Mouse (Mus musculus) neural tube, embryonic 15.5 days (tissue): ENCODE results near the gene Ermap. TPM values are rescaled to one million over a fixed set of nuclear protein-coding genes. Genes with fewer than 3 reads are reported as not detected.

ENCODE experiments used
- ATAC-seq: fragments of 200-750 bp; cut with Nextera tagmentation; 2 replicates; pipeline ENCODE4 v1.8.0; 2017; ENCODE audit warnings: mild to moderate bottlenecking, moderate TSS enrichment, moderate library complexity; ENCODE audit not compliant: low FRiP score
- H3K27ac ChIP-seq: fragments of 300-500 bp; sonication (generic); replicated peaks from 2 replicates; pipeline ENCODE4 v1.5.1; 2015; ENCODE audit warnings: mild to moderate bottlenecking, inconsistent platforms
- H3K27me3 ChIP-seq: fragments of 300-500 bp; sonication (generic); replicated peaks from 2 replicates; pipeline ENCODE4 v1.6.1; 2015; ENCODE audit warnings: inconsistent platforms
- H3K36me3 ChIP-seq: fragments of 300-500 bp; sonication (generic); 2 replicates; pipeline ENCODE4 v1.6.1; 2015; ENCODE audit warnings: inconsistent platforms
- H3K4me1 ChIP-seq: fragments of 300-500 bp; sonication (generic); 2 replicates; pipeline ENCODE4 v1.6.1; 2015; ENCODE audit warnings: inconsistent platforms
- H3K4me2 ChIP-seq: fragments of 300-500 bp; sonication (generic); 2 replicates; pipeline ENCODE4 v1.6.1; 2015; ENCODE audit warnings: inconsistent platforms, mild to moderate bottlenecking, moderate library complexity
- H3K4me3 ChIP-seq: fragments of 300-500 bp; sonication (generic); replicated peaks from 2 replicates; pipeline ENCODE4 v1.5.1; 2015; ENCODE audit warnings: mild to moderate bottlenecking, inconsistent platforms
- H3K9ac ChIP-seq: fragments of 300-500 bp; sonication (generic); replicated peaks from 2 replicates; pipeline ENCODE4 v1.6.1; 2015; ENCODE audit warnings: mild to moderate bottlenecking, inconsistent platforms
- H3K9me3 ChIP-seq: fragments of 300-500 bp; sonication (generic); replicated peaks from 2 replicates; pipeline ENCODE4 v1.6.1; 2016; ENCODE audit warnings: inconsistent platforms
- WGBS: fragments of 180-500 bp; shearing (Covaris S2); methylation state at CpG from one replicate; pipeline ENCODE4 v1.1.7; 2015; ENCODE audit warnings: mixed read lengths; 5-methylcytosine and 5-hydroxymethylcytosine counted together
- polyA plus RNA-seq: library from polyadenylated mRNA; unstranded; fragments of >200 nt; fragmentation: Nextera tagmentation; extraction: Ambion mirVana; gene quantifications from 2 replicates; pipeline ENCODE4 v1.2.1, GENCODE M21; 2015

Gene Ermap
- polyA plus RNA-seq, 1 experiment from 2014 or later = 1.2 TPM

DNA sequence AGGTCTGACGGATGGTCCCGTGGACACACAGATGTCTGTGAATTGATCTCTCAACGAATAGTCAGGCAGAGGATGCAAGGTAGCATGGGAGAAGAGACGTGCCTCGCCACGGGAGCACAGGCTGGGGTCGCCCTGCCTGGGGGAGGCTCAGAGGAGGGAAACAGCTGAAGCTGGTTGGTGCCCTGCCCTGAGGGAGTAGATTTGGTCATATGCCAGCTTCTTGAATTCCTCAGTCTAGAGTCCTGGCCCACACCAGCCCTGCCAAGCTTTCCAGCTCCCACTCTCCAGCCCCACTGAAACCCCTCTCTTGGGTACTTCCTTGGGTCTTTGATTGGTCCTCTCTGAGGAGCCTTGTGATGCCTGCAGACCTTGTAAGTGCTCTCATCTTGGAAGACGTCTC is 26.9 kb upstream of the Ermap start:
- Histone ChIP-seq H3K4me2 (no peak overlapping the region), H3K27me3 (0 out of 2 replicates have a peak, but pooled peaks cover 3% of the 10 kb centered on the region), H3K27ac (no peak overlapping the region), H3K36me3 (no peaks in the 10 kb centered on the region), H3K9me3 (no peaks in the 10 kb centered on the region), H3K9ac (no peak overlapping the region), H3K4me1 (no peaks in the 10 kb centered on the region; the same call in 1 of the 2 replicates), H3K4me3 (no peak overlapping the region)
- ATAC-seq = no peak
- 74% methylated on average over 8 of the region's 8 CpGs for WGBS

DNA sequence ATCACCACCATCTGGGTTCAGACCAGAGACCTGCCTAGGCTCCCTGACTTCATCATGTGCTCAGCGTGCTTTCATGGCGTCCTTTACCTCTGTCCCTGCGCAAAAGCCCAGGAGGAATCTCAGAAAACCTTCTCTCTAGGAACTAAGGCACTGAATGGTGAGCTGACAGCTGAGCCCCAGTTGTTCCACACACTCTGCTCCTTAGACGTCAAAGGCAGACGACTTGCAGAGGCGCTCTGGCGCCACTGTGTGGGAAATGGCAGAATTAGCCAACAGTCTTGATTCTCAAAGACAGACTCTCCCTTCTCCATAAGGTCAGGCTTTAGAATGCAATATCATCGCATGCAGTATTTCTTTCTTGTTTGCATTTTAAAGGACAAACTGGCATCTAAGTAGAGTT is 14.9 kb upstream of the Ermap start:
- peak; percentile 71 for ATAC-seq
- no peaks in the 10 kb centered on the region for H3K9me3 ChIP-seq
- 16% methylated on average over 8 of the region's 8 CpGs for WGBS

GRCm38 (mm10) chr4:119198105-119198504 is 8.3 kb upstream of the Ermap start:
- H3K36me3 ChIP-seq = peaks cover 14% of the 10 kb centered on the region
- ATAC-seq = no peak
- H3K4me1 ChIP-seq = peaks cover 27% of the 10 kb centered on the region
- 80% methylated on average over 6 of the region's 6 CpGs for WGBS
- no peaks in the 10 kb centered on the region for H3K27me3 ChIP-seq
- no peak overlapping the region for H3K4me3 ChIP-seq
- H3K27ac ChIP-seq = no peak overlapping the region
- H3K9ac ChIP-seq = no peak overlapping the region
- no peaks in the 10 kb centered on the region for H3K9me3 ChIP-seq
- H3K4me2 ChIP-seq = peak overlapping the region; percentile 69

More for the DNA sequence above, 14.9 kb upstream of the Ermap start:
- Histone ChIP-seq H3K36me3 (peaks cover 14% of the 10 kb centered on the region), H3K27me3 (no peaks in the 10 kb centered on the region), H3K27ac (no peak overlapping the region), H3K4me3 (no peak overlapping the region), H3K4me1 (no peaks in the 10 kb centered on the region), H3K9ac (peak overlapping the region; percentile 20; the same call in 1 of the 2 replicates), H3K4me2 (no peak overlapping the region)

DNA sequence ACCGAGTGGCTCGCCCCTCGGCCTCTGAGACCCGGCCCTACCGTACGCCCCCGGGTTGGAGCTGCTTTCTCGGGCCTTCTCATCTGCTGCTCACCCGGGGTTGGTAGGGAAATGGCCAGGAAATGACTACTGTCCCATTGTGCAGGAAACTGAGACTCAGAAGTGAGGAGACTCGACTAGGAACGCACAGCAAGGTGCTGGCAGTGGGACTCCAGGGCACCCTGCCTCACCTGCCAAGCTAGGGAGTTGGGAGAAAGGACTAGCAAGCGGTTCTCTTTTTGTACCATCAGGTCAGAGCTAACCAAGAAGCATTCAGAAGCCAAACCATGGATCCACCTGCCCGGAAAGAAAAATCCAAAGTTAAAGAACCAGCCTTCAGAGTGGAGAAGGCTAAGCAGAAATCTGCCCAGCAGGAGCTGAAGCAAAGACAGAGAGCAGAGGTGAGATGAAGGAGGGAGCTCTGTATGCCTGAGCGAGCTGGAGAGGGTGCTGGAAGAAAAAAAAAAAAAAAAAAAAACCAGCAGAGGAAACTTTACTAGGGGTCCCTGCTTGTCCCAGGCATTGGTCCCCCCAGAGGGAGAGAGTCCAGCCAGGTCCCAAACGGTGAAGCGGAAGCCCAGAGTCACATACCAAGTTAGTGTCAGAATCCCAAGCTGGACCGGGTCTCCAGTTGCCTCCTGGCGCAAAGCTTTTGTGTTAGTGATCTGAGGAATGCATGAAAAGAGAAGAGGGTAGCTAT is 5.9 kb upstream of the Ermap start:
- Histone ChIP-seq H3K27ac (peak overlapping the region; percentile 79), H3K4me1 (peaks cover 27% of the 10 kb centered on the region), H3K4me3 (peak overlapping the region; percentile 62), H3K4me2 (peak overlapping the region; percentile 69), H3K36me3 (peaks cover 3% of the 10 kb centered on the region), H3K9me3 (no peaks in the 10 kb centered on the region), H3K27me3 (no peaks in the 10 kb centered on the region), H3K9ac (peak overlapping the region; percentile 69)
- WGBS = 6% methylated on average over 18 of the region's 18 CpGs
- peak; percentile 21 for ATAC-seq

DNA sequence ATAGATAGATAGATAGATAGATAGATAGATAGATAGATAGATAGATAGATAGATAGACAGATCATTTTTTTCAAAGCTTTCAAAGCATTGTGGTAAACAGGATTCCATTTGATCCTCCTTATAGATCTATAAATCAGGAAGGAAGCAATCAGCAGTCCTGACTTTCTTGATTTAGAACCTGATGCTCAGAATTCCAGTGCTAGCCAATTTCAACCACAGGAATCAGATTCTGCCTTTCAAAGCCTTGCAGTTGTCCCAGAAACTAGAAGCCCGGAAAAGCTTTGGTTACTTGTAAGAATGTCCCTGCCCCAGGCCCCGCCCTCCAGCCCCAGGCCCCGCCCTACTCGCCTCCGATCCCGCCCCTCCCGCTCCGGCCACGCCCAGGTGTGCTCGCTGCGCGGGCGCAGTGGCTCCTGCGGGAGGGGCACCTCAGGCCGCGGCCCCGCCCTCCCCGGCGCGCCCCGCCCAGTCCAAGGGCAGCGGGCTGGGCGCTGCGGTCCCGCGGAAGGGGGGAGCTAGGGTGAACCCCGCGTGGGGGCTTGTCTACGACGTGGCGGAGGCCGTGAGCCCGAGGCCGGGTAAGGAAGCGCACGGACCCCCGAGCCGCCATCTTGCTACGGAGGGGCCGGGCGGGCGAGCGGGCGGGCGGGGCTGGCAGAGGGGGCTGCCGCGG is 5.2 kb upstream of the Ermap start, which contains the start of gene Svbp:
Gene Svbp, plus strand, starts transcription at position 398 of the 673 bp plus-strand sequence.
- under 1% methylated on average over 41 of the region's 47 CpGs for WGBS
- peak within 1 kb of the TSS; percentile 62 for H3K4me3 ChIP-seq

DNA sequence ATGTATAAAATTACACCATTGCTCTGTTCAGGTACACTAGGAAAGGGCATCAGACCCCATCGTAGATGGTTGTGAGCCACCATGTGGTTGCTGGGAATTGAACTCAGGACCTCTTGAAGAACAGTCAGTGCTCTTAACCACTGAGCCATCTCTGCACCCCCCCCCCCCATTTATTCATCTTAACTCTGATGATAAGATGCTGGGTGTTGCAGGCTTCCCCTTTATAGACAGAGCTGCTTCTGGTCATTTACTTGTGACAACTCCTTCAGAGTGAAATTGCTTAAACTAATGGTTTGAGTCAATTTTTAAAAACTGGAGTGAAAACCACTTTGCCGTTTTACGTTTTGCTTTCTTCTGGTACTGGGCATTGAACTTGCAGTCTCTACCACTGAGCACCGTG is 2.9 kb upstream of the Ermap start:
- no peak overlapping the region for H3K9ac ChIP-seq
- peaks cover 18% of the 10 kb centered on the region for H3K4me1 ChIP-seq
- no peak overlapping the region for H3K4me3 ChIP-seq
- H3K27me3 ChIP-seq = no peaks in the 10 kb centered on the region
- no peak overlapping the region for H3K4me2 ChIP-seq
- H3K27ac ChIP-seq = no peak overlapping the region
- ATAC-seq = no peak
- no peaks in the 10 kb centered on the region for H3K36me3 ChIP-seq
- H3K9me3 ChIP-seq = no peaks in the 10 kb centered on the region
- 82% methylated on average over 4 of the region's 4 CpGs for WGBS

More for the DNA sequence above, 5.2 kb upstream of the Ermap start, which contains the start of gene Svbp:
- ATAC-seq = peak; percentile 91
- Histone ChIP-seq H3K9me3 (no peaks in the 10 kb centered on the region), H3K4me1 (peaks cover 27% of the 10 kb centered on the region), H3K27ac (peak within 1 kb of the TSS; percentile 79), H3K4me2 (peak within 1 kb of the TSS; percentile 69), H3K27me3 (no peaks in the 10 kb centered on the region), H3K9ac (peak within 1 kb of the TSS; percentile 69), H3K36me3 (no peaks in the 10 kb centered on the region)

- no peak for ATAC-seq
- no peaks in the 10 kb centered on the region for H3K9me3 ChIP-seq
- 66% methylated on average over 3 of the region's 3 CpGs for WGBS
Observed at GRCm38 (mm10) chr4:119191273-119191672, 1.5 kb upstream of the Ermap start.

GRCm38 (mm10) chr4:119190618-119191017 is 807 bp upstream of the Ermap start:
- H3K27ac ChIP-seq = no peak overlapping the region
- H3K9ac ChIP-seq = no peak overlapping the region
- H3K4me1 ChIP-seq = no peaks in the 10 kb centered on the region
- no peaks in the 10 kb centered on the region for H3K9me3 ChIP-seq
- H3K36me3 ChIP-seq = no peaks in the 10 kb centered on the region
- no peak for ATAC-seq
- no peaks in the 10 kb centered on the region for H3K27me3 ChIP-seq
- 89% methylated on average over 8 of the region's 8 CpGs for WGBS
- H3K4me2 ChIP-seq = no peak overlapping the region
- H3K4me3 ChIP-seq = no peak overlapping the region

More at GRCm38 (mm10) chr4:119191273-119191672, 1.5 kb upstream of the Ermap start:
- no peaks in the 10 kb centered on the region for H3K36me3 ChIP-seq
- H3K27ac ChIP-seq = no peak overlapping the region
- no peaks in the 10 kb centered on the region for H3K27me3 ChIP-seq
- no peak overlapping the region for H3K4me3 ChIP-seq
- no peak overlapping the region for H3K4me2 ChIP-seq
- peaks cover 5% of the 10 kb centered on the region; the same call in 1 of the 2 replicates for H3K4me1 ChIP-seq
- no peak overlapping the region for H3K9ac ChIP-seq

- no peaks in the 10 kb centered on the region for H3K4me1 ChIP-seq
- no peak for ATAC-seq
- H3K36me3 ChIP-seq = no peaks in the 10 kb centered on the region
- no peaks in the 10 kb centered on the region for H3K27me3 ChIP-seq
- no peak overlapping the region for H3K27ac ChIP-seq
- no peak overlapping the region for H3K9ac ChIP-seq
- no peaks in the 10 kb centered on the region for H3K9me3 ChIP-seq
- no peak overlapping the region for H3K4me3 ChIP-seq
- WGBS = 42% methylated on average over 6 of the region's 6 CpGs
- no peak overlapping the region for H3K4me2 ChIP-seq
Observed at GRCm38 (mm10) chr4:119189392-119189791, 419 bp downstream of the Ermap start.

GRCm38 (mm10) chr4:119188060-119188785 is 1.6 kb downstream of the Ermap start:
- WGBS = 55% methylated on average over 11 of the region's 11 CpGs
- Histone ChIP-seq H3K9ac (no peak overlapping the region), H3K36me3 (no peaks in the 10 kb centered on the region), H3K9me3 (no peaks in the 10 kb centered on the region), H3K4me2 (no peak overlapping the region), H3K4me1 (no peaks in the 10 kb centered on the region), H3K4me3 (no peak overlapping the region), H3K27me3 (no peaks in the 10 kb centered on the region), H3K27ac (no peak overlapping the region)
- ATAC-seq = no peak

- Histone ChIP-seq H3K4me1 (no peaks in the 10 kb centered on the region), H3K9me3 (no peaks in the 10 kb centered on the region), H3K27ac (no peak overlapping the region), H3K4me2 (no peak overlapping the region), H3K4me3 (no peak overlapping the region), H3K27me3 (no peaks in the 10 kb centered on the region), H3K9ac (no peak overlapping the region), H3K36me3 (no peaks in the 10 kb centered on the region)
- 82% methylated on average over 4 of the region's 4 CpGs for WGBS
- no peak for ATAC-seq
Observed at GRCm38 (mm10) chr4:119185771-119186170, 4.0 kb downstream of the Ermap start.
